Mouse (Mus musculus) liver, embryonic 18 days (tissue): ENCODE measurements around the gene Dhx9. TPM values are rescaled to one million over a fixed set of nuclear protein-coding genes. Genes with fewer than 3 reads are reported as not detected.

Source experiments
- polyA plus RNA-seq: library from polyadenylated mRNA; depleted of rRNA; stranded (reverse); fragments of >200 nt; gene quantifications from 2 replicates; pipeline ENCODE4 v1.2.3, GENCODE M21; 2012; rRNA removed

Dhx9 gene
- polyA plus RNA-seq: 33.9 and 35.0 TPM in 2 replicates

DNA sequence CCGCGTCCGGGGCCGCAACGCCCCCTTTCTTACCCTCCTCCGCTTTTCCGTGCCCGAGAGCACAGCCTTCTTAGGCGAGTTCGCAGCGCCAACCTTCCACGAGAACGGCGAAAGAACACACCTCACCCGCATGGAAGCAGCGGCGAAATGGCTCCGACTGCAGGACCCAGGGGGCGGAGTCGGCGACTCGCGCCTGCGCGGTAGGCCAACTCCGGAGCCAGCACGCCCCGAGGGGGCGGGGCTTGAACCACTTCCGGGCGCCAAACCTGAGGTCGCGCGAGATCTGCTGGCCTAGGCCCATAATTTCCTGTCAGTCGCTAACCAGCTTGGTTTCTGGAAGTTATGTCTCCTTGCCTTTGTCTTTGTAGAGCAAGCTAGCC lies at the start of gene Dhx9:
Gene Dhx9 (minus strand): TSS at position 161 of the 380 bp plus-strand sequence.

DNA sequence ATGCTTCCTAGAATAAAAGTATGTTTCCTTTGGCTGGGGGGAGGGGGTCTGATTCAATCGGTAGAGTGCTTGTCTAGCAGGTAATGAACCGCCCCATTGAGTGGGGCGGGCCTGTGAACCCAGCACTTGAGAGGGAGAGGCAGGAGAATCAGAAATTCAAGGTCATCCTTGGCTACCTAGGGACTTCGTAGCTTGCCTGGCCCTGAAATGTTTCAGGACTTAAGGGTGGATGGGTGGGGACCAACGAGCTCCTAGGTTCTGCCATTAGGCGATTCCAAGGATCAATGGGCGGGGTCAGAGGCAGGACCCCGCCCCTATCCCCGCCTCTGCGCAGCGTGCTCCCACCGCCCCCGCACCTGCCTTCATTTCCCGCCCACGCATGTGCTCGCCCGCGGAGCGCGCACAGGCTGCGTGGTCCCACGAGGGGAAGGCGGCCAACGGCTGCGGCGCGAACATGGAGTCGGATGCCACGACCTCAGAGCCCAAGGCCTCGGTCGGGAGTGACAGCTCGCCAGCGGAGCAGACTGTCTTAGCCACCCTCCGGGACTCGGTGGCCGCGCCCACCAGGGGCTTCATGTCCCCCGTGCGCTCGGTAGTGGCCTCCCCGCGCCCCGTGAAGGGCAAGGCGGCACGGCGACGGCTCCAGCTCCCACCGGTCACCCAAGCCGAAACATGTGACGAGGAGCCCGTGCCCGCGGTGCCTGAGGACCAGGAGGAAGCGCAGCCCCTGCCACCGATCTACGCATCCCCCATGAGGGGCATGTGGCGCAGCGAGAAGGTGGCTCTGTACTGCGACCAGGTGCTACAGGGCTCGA lies 62.5 kb downstream of the Dhx9 start, which contains the start of gene Shcbp1l:
Gene Shcbp1l (plus strand): TSS at position 393 of the 815 bp plus-strand sequence.

Other genes with a start within 250 kb of the Dhx9 start
- gene Lamc1, start 154.9 kb downstream of the Dhx9 start, polyA plus RNA-seq: 18.4 and 24.2 TPM in 2 replicates
- 0.40 and 0.66 TPM in 2 replicates for gene Shcbp1l, start 62.5 kb downstream of the Dhx9 start, polyA plus RNA-seq
- 4.0 and 4.7 TPM in 2 replicates for gene Npl, start 62.4 kb upstream of the Dhx9 start, polyA plus RNA-seq
- 0.05 TPM in 2 replicates for gene Rgs8, start 165.4 kb upstream of the Dhx9 start, polyA plus RNA-seq